Mouse (Mus musculus) ES-Bruce4 (cell line): ENCODE results near the gene Galk2.

Source experiments
- CTCF ChIP-seq: IDR thresholded peaks from one replicate; pipeline ENCODE4 v1.8.1; 2011; ENCODE audit warnings: low read depth, low read length
- EP300 ChIP-seq: IDR thresholded peaks from 2 replicates; pipeline ENCODE4 v1.6.1; 2011; ENCODE audit warnings: low read depth, low read length; ENCODE audit not compliant: insufficient read depth
- POLR2A ChIP-seq: IDR thresholded peaks from one replicate; pipeline ENCODE4 v1.8.1; 2011; ENCODE audit warnings: low read length; ENCODE audit not compliant: insufficient read depth

DNA sequence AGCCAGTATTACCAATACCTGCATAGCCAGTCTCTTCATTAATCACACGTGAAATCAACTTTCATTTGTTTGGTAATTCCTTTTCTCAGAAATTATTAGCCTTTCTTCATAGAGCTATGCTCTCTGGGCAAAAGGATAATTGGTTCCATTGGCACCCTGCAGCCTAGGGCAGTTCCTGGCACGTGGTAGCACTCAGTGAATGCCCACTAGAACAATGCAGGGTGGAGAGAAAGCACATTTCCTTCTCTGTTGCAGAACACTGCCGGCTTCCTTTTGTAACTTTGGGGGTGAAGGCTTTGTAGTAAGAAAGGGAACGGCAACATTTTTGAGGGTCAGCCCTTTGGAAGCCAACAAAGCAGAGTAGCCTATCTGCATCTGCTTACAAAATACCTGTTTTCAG, 32.7 kb upstream of the Galk2 start:
- TF ChIP-seq EP300: no peak
- no peak for TF ChIP-seq CTCF
- TF ChIP-seq POLR2A: no peak
